ENCODE assay signal across 8 mouse cellular contexts in the genomic region with DNA sequence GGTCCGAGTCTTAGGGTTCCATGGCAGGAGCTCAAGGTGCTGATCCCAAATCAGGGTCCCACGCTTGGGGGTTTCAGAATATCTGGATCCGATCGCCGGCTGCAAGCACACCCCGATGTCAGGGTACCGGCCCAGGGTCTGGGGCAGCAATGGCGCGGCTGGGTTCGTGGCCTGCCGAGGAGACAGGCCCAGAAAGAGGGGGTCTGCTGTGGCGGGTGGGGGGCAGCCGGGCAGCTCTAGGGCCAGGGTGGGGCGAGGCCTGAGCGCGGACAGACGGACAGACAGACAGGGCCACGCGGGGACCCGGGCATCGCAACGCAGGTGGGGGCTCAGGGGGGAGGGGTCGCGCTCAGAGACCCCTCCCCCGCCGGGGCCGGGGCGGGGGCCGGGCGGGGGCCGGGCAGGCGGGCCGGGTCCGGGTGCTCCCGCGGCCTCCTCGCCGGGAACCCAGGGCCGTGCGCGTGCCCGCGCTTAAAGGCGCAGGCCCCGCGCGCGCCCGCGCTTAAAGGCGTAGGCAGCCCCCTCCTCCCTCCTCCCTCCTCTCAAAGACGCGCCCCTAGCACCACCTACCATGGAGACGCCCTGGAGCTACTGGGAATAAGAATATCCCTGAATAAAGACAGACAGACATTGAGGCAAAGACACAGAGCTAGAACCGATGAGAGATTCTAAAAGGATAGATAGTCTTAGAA. TPM values are rescaled to one million over a fixed set of nuclear protein-coding genes. Genes with fewer than 3 reads are reported as not detected.
DNase-seq lines count a peak whose midpoint lies in the region; ATAC-seq lines count a peak whose summit lies in the region.

Gene Lrfn3 (minus strand): TSS at position 121 of the 692 bp plus-strand sequence.

- peak within 1 kb of the TSS; percentile 83 for H3K4me3 ChIP-seq in forebrain, embryonic 16.5 days (replicated peaks; ENCODE audit: low read length)
- peak within 1 kb of the TSS; percentile 67 for H3K4me3 ChIP-seq in intestine, embryonic 16.5 days (ENCODE audit: low read length)
- peak within 1 kb of the TSS; percentile 77 for H3K4me3 ChIP-seq in limb, embryonic 12.5 days (replicated peaks)

- peak within 1 kb of the TSS; percentile 45; the same call in 1 of the 2 replicates for H3K27ac ChIP-seq in forebrain, embryonic 16.5 days (ENCODE audit: low read length)
- H3K27ac ChIP-seq in intestine, embryonic 16.5 days (ENCODE audit: low read length): no peak within 1 kb of the TSS; the same call in 1 of the 2 replicates
- H3K27ac ChIP-seq in limb, embryonic 12.5 days: no peak within 1 kb of the TSS; the same call in 1 of the 2 replicates

- under 1% methylated on average over 27 of the region's 55 CpGs for WGBS in forebrain, embryonic 16.5 days
- 1% methylated on average over 43 of the region's 55 CpGs for WGBS in intestine, embryonic 16.5 days
- 2% methylated on average over 51 of the region's 55 CpGs for WGBS in limb, embryonic 12.5 days

- H3K9me3 ChIP-seq in forebrain, embryonic 16.5 days (ENCODE audit: control insufficient read depth, low read length): no peaks in the 10 kb centered on the region
- H3K9me3 ChIP-seq in intestine, embryonic 16.5 days (ENCODE audit: control insufficient read depth, low read length): no peaks in the 10 kb centered on the region
- H3K9me3 ChIP-seq in limb, embryonic 12.5 days: no peaks in the 10 kb centered on the region

- 0 out of 2 replicates have a peak, but pooled peaks cover 3% of the 10 kb centered on the region for H3K27me3 ChIP-seq in forebrain, embryonic 16.5 days (replicated peaks; ENCODE audit: control insufficient read depth, insufficient read depth, low read length)
- no peaks in the 10 kb centered on the region for H3K27me3 ChIP-seq in intestine, embryonic 16.5 days (replicated peaks; ENCODE audit: control insufficient read depth, insufficient read depth, low read length)
- peaks cover 21% of the 10 kb centered on the region for H3K27me3 ChIP-seq in limb, embryonic 12.5 days

- intact Hi-C loops in gastrocnemius, postnatal 36 days (cut with DNase I): no loop called here

- peak; percentile 83 for ATAC-seq in forebrain, embryonic 16.5 days
- ATAC-seq in intestine, embryonic 16.5 days: peak; percentile 54
- 0 out of 2 replicates have a peak, but pooled peaks have one; percentile 22 for ATAC-seq in limb, embryonic 12.5 days (ENCODE audit: insufficient number of reproducible peaks, insufficient read depth, low FRiP score, low TSS enrichment, low read depth)

- peak within 1 kb of the TSS; percentile 90 for H3K4me2 ChIP-seq in forebrain, embryonic 16.5 days (ENCODE audit: low read length)
- peak within 1 kb of the TSS; percentile 89 for H3K4me2 ChIP-seq in intestine, embryonic 16.5 days (ENCODE audit: low read depth, low read length)
- peak within 1 kb of the TSS; percentile 84 for H3K4me2 ChIP-seq in limb, embryonic 12.5 days

- peak within 1 kb of the TSS; percentile 91 for H3K9ac ChIP-seq in forebrain, embryonic 16.5 days (replicated peaks; ENCODE audit: low read depth, low read length)
- peak within 1 kb of the TSS; percentile 82 for H3K9ac ChIP-seq in intestine, embryonic 16.5 days (ENCODE audit: low read depth, low read length)
- H3K9ac ChIP-seq in limb, embryonic 12.5 days (replicated peaks): peak within 1 kb of the TSS; percentile 89

- H3K4me1 ChIP-seq in forebrain, embryonic 16.5 days (replicated peaks; ENCODE audit: control insufficient read depth, insufficient read depth, low read length): peaks cover 42% of the 10 kb centered on the region
- peaks cover 33% of the 10 kb centered on the region for H3K4me1 ChIP-seq in intestine, embryonic 16.5 days (ENCODE audit: control insufficient read depth, insufficient read depth, low read length)
- H3K4me1 ChIP-seq in limb, embryonic 12.5 days (replicated peaks): peaks cover 23% of the 10 kb centered on the region

- peak; percentile 29 for DNase-seq in gastrocnemius, adult 18-20 months (ENCODE audit: low spot score)
- no peak for DNase-seq in gastrocnemius, postnatal 36 days
- peak; percentile 76 for DNase-seq in cerebellum, adult 11-12 months
- DNase-seq in neural tube, embryonic 10.5 days (ENCODE audit: extremely low spot score, low spot score): peak; percentile 77
- no peak for DNase-seq in urinary bladder, postnatal 10 days (ENCODE audit: low spot score)

- peaks cover 10% of the 10 kb centered on the region for H3K36me3 ChIP-seq in forebrain, embryonic 16.5 days (ENCODE audit: control insufficient read depth, insufficient read depth)
- H3K36me3 ChIP-seq in intestine, embryonic 16.5 days (ENCODE audit: control insufficient read depth, insufficient read depth, low read length): no peaks in the 10 kb centered on the region
- H3K36me3 ChIP-seq in limb, embryonic 12.5 days: peaks cover 21% of the 10 kb centered on the region

RNA-seq across cellular contexts. Expression of gene Lrfn3, which starts in this region (rescaled TPM):
- total RNA-seq in gastrocnemius, adult 18-20 months (2021): 1 to 10 TPM; 4.7 to 5.3 TPM
- 1 to 10 TPM; 2.9 to 3.2 TPM for total RNA-seq in gastrocnemius, postnatal 36 days (2021)
- 10.4 and 13.4 TPM in 2 replicates for polyA plus RNA-seq in forebrain, embryonic 16.5 days (2015; fragmentation: Nextera tagmentation; extraction: Ambion mirVana)
- 2.5 and 3.0 TPM in 2 replicates for polyA plus RNA-seq in intestine, embryonic 16.5 days (2015; fragmentation: Nextera tagmentation; extraction: Ambion mirVana)
- polyA plus RNA-seq in limb, embryonic 12.5 days (2016; fragmentation: Nextera tagmentation; extraction: Ambion mirVana): 6.2 and 6.6 TPM in 2 replicates

Comparison
In these comparisons a context has a peak if more than half of its experiments do, and no peak if none do; other contexts are left out.
1. DNase-seq: peak in gastrocnemius, adult 18-20 months (single experiment), cerebellum, adult 11-12 months (single experiment) and neural tube, embryonic 10.5 days (single experiment); none in gastrocnemius, postnatal 36 days (0 of 2) and urinary bladder, postnatal 10 days (single experiment).
2. ATAC-seq: peak in every context shown above with its lines; median percentile 83 in forebrain, embryonic 16.5 days; 54 in intestine, embryonic 16.5 days; 22 in limb, embryonic 12.5 days.
3. Peak in every context shown above with its lines, with median percentiles within 50 percentile points of each other: H3K4me2 ChIP-seq, H3K4me3 ChIP-seq and H3K9ac ChIP-seq.